Mouse (Mus musculus) adrenal gland, postnatal 25 days (tissue): ENCODE results near the gene Pbx1. TPM values are rescaled to one million over a fixed set of nuclear protein-coding genes. Genes with fewer than 3 reads are reported as not detected.

Experiments
- DNase-seq: peaks from one replicate; pipeline ENCODE4 v3.0.0; 2021; ENCODE audit warnings: mixed read lengths
- total RNA-seq: library from RNA; stranded (reverse); gene quantifications from 2 replicates; pipeline ENCODE4 v1.2.3, GENCODE M21; 2021

Pbx1 gene
- total RNA-seq, 1 experiment from 2014 or later: 198 TPM

DNA sequence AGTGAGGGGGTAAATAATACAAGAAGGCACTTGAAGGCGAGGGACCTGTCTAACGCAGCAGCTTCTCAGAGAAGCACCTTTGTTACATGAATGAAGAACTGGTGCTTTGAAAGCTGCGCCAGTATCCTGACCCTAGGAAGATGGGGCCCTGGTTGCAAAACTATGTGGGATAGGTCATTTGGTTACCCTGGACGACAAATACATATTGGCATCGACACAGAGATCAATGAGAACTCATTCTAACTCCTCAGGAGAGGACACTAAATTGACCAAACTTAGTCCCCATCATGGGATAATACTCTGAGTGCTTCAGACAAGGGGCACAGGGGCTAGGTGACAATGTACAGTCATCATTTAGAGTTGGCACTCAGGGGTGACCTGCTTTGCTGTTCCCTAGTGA is 264.3 kb downstream of the Pbx1 start:
- no peak for DNase-seq

DNA sequence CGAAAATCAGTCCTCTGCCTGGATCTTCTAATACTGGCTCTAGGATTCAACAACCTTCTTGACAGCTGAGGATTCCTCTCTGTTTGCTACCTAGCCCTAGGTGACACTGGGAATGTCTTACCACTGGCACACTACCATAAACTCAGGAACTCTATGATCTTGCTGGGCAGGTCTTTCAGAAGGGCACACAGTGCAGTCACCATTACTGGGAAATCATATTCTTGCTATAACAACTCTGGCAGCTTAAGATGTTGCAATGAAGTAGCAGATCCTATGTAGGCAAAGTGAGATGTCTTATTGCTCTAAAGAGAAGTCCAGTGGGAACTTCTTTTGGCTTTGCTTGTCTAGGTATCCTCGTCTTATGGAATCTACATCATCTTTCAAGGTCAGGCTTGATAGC is 265.2 kb downstream of the Pbx1 start:
- no peak for DNase-seq

- no peak for DNase-seq
Observed at GRCm38 (mm10) chr1:168164945-168165344, 267.1 kb downstream of the Pbx1 start.

DNA sequence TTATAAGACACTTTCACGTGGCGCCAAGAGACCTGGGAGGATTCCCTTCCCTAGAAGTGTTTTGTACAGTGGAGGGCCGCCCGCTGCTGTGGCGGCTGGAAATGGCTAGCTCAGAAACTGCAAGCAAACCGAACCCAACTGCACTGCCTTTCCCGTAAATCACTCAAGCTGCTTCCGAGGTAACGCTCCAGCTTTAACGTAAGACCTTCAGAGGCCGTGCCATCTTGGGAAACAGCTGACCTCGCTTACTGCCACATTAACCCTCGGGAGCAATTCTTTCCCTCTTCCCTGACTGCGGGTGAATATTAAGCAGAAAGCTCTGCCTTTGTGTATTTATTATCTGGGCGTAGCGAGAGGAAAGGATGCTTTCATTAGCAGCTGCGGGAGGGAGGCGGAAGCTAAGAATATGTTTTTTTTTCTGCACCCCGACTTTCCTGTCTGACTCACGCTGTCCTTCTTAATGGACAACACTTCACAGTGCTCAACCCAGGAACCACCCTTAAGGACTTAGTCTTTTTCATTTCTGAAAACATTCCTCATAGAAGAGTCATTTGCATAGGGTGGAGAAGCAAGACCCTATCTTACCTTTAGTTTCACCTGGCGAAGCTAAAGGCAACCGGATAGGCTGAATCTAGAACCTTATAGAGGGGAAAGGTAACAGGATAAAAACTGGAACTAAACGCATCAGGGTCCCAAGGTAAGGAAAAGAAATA is 268.4 kb downstream of the Pbx1 start:
- DNase-seq: peak; percentile 14

- DNase-seq: no peak
Observed at GRCm38 (mm10) chr1:168139138-168139682, 292.9 kb downstream of the Pbx1 start.

DNA sequence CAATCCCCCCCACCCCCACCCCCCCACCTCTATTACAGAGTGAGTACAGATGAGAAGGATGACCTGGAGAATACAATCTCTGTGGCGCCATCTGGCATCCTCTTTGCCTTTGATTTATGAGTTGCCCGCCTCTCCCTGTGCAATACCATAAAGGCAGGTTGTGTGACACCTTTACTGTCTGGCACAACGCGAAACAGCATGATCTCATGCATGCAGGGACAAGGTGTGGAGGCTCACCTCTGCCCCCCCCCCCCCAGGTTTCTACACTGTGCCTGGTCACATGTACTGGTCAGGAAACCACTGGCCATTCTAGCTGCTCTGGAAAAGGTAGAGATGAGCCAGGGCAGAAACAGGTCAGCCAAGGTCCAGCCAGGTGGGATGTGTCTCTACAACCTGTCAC is 293.4 kb downstream of the Pbx1 start:
- no peak for DNase-seq

DNA sequence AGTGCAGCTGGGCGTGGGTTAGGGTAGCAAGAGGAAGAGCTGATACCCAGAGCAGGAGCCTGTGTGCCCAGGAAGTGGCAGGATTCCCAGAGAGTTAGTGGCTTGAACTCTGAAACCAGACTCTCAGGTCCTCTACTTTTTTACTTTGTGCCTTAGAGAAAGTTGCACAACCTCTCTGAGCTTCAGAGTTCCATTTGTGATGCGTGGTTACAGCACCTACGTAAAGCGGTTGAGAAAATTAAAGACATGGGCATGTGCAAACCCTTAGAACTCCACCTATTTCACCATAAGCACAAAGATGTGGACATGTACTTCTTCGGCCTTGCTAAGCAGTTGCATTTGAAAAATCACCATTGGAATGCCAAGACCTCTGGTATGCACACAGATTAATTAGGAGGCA is 294.2 kb downstream of the Pbx1 start:
- DNase-seq: no peak

GRCm38 (mm10) chr1:168135545-168135944 is 296.5 kb downstream of the Pbx1 start:
- no peak for DNase-seq

- no peak for DNase-seq
Observed at GRCm38 (mm10) chr1:168133696-168134095, 298.4 kb downstream of the Pbx1 start.

GRCm38 (mm10) chr1:168128004-168128403 is 304.1 kb downstream of the Pbx1 start:
- DNase-seq: no peak

DNA sequence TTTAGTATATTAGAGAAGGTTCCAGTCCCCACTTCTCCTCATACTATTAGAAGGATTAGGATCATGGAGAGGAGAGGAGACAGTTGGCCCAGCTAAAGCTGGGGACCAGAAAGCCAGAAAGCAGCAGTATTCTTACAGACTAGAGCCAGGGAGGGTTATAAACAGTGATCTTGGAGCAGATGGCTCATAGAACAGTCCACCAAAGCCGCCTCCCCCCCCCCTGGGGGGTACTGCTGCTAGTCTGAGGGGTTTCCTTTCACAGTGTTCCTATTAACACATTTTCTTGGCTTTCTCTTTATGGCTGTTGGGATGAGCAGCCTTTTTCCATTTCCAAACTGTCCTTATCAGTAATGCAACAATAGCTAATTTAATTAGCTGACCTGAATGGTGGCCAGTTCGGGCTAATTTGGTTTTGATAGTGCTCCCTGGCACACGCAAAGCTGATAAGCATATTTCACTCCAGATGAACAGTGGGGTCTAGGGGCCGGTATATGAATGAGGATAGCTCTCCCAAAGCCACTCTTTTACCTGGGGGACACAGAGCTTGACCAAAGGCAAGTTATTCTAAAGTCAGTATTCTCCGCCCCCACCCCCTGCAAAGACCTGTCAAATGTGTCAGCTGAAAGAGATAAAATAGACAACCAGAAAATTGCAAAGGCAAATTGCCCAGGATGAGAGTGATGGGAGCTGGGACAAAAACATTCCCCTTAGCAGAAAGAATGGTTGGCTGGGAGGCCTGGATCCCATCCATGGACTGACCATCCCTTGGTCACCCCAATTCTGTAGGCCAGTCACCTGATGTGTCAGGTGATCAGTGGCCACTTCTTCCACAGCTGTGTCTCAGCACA is 307.2 kb downstream of the Pbx1 start:
- DNase-seq: no peak

- no peak for DNase-seq
Observed at GRCm38 (mm10) chr1:168118077-168118476, 314.0 kb downstream of the Pbx1 start.

DNA sequence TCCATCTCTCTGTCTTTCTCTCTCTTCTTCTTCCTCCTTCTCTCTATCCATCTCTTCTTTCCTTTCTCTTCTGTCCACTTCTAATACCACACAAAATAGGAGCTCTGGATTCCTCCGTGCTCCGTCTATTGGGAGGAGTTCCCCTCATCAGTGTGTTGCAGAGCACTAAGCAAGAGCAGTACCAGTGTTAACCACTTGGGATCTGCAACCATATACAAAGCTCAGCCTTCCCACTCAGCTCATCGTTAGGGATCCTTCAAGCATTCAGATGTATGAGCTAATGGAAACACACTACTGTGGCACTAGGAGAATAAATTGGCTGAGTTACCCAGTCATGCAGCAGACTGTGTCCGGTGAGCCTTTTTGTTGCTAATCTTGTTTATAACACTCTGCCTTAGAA is 314.7 kb downstream of the Pbx1 start:
- DNase-seq: no peak

- DNase-seq: no peak
Observed at GRCm38 (mm10) chr1:168109797-168110196, 322.3 kb downstream of the Pbx1 start.

DNA sequence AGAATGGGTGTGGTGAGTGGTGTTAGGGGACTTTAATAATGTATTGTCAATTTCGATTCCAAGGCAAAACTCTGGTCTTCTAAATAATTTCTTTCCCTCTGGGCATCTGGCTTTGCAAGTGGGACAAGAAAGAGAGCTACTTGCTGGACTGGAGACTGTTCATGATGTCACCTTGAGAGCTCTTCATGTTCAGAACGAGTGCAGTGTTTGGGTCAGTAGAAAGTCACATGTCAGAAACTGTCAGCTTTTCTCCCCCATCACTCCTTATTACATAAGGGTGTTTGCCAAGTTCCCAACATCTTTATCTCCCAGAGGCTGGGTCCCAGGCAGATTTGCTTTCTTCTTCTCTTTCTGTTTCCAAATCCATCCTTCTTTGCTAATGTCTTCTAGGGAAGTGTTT is 328.2 kb downstream of the Pbx1 start:
- DNase-seq: no peak

DNA sequence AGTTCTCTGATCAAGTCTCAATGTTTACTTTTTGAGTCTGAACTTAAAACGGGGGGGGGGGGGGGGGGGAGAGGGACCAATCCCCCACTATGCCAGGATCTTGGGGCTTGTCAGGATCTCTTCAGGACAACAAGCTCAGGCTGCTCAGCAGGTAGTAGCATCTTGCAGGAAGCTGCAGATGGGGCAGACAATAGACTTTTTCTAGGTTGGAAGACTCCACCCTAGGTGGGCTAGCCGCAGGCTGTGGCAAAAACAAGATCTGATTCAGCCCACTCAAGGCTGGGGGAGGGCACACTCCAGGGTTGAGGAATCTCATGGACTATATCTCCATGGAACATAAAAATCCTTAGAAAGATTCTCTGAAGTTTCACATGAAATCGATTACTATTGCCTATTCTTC is 330.6 kb downstream of the Pbx1 start:
- DNase-seq: no peak

DNA sequence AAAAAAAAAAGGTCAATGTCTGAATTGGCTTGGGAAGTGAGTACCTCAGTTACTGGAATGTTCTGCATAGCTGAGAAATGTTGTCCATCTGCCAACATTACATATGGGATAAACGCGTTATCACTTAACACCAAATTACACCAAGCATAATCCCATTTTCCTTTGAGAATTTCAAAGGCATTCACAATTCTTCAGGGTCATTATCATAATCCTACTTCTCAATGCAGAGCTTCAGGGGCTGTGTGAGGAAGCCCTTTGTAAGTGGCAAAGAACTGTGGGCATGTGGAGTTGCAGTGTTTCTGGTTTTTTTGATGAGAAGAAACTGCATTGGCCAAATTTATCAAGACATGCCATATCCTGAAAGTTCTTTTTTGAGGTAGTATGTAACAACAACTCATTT is 333.3 kb downstream of the Pbx1 start:
- DNase-seq: no peak

DNA sequence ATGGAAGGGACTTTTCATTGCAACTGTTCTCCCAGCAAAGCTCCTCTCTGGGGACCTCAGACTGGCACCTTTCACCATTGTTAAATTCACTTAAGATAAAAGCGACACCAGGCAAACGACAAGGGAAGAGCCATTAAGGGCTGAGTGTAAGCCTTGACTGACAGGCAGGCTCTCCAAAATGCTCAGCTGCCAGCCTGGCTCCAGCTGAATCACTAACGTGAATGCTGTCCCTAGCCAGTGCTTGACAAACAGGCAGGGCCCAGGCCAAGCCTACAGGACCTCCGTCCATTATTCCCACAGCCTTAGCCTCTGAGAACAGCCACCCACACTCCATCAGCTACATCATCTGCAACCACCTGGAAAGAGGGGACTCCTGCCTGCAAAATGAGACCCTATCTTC is 337.4 kb downstream of the Pbx1 start:
- DNase-seq: no peak

- peak; percentile 13 for DNase-seq
Observed at GRCm38 (mm10) chr1:168093044-168093443, 339.0 kb downstream of the Pbx1 start.

DNA sequence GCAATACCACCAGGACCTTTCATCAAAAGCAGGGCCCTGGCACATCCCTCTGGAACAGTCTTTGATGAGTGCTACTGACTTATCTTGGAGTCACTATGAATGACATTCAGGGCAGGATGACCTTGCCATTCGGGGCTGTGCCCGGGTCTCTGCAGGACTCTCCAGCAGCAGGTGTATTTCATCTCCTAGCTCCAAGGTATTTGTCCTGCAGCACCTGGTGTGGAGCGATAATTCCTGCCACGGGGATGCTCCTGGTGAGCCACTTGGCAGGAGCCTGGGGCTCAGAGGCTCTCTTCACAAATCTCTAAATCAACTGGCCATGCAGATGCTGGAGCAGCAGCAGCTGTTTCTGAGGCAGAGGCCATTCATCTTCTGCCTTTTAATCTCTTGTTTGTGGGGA is 340.4 kb downstream of the Pbx1 start:
- no peak for DNase-seq

DNA sequence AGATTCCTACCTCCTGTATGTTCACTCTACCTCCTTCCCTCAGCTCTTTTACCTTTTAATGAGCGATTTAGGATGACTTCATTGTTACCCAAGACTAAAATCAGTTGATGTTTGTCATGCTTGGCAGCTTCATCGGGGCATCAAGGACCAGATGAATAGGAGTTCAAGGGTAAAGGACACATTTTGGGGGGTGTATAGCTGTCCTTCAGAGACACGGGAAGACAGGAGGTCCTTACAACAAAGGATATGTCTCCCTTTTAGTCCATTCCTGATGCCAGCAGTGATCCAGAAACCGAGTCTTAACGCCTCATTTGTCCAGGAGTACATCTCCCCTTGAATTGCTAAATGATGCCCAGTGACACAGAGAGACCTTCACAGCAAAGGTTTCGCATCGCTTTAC is 343.4 kb downstream of the Pbx1 start:
- no peak for DNase-seq

DNA sequence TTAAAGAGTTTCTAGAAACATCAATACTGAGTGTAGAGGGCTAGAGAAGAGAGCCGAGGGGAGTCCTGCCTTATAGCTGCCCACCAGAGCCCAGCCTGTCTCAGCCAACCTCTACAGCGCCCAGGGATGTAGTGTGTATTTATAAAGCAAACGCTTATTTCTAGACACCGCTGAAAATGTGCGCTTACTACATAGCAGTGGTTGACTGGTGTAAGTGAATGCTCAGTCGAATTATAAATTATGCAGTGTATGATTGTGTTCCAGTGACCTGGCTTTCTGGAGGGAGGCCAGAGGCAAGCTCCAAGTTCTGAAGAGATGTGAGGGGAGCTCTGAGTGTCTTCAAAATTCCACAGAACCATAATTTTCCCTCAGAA is 352.7 kb downstream of the Pbx1 start:
- peak; percentile 14 for DNase-seq

GRCm38 (mm10) chr1:168078746-168079393 is 353.2 kb downstream of the Pbx1 start:
- DNase-seq: no peak
